Mouse (Mus musculus) forebrain, postnatal 0 days (tissue): ENCODE data around the gene Rad1. TPM values are rescaled to one million over a fixed set of nuclear protein-coding genes. Genes with fewer than 3 reads are reported as not detected.
A peak's percentile ranks its signal among the peaks of the same experiment; 100 is the strongest.

Experiments used
- ATAC-seq: fragments of 200-750 bp; cut with Nextera tagmentation; 2 replicates; pipeline ENCODE4 v1.8.0; 2017; ENCODE audit warnings: mild to moderate bottlenecking, moderate library complexity
- DNase-seq: peaks from one replicate; pipeline ENCODE4 v3.0.0-alpha.2; 2015
- H3K27ac ChIP-seq: fragments of 300-500 bp; sonication (generic); 2 replicates; pipeline ENCODE4 v1.5.1; 2014; ENCODE audit warnings: low read depth, mild to moderate bottlenecking, antibody characterized with exemption, low read length, moderate library complexity, mixed read lengths
- H3K27me3 ChIP-seq: fragments of 300-500 bp; sonication (generic); 2 replicates; pipeline ENCODE4 v1.6.1; 2014; ENCODE audit warnings: mild to moderate bottlenecking, low read length, mixed read lengths; ENCODE audit not compliant: insufficient read depth
- H3K36me3 ChIP-seq: fragments of 300-500 bp; sonication (generic); 2 replicates; pipeline ENCODE4 v1.6.1; 2014; ENCODE audit warnings: mild to moderate bottlenecking, moderate library complexity; ENCODE audit not compliant: insufficient read depth
- H3K4me1 ChIP-seq: fragments of 300-500 bp; sonication (generic); 2 replicates; pipeline ENCODE4 v1.6.1; 2014; ENCODE audit warnings: antibody characterized with exemption; ENCODE audit not compliant: insufficient read depth
- H3K4me2 ChIP-seq: fragments of 300-500 bp; sonication (generic); 2 replicates; pipeline ENCODE4 v1.6.1; 2014; ENCODE audit warnings: low read depth, mild to moderate bottlenecking, moderate library complexity
- H3K4me3 ChIP-seq: fragments of 300-500 bp; sonication (generic); 2 replicates; pipeline ENCODE4 v1.5.1; 2014; ENCODE audit warnings: low read depth, low read length, mixed read lengths
- H3K9ac ChIP-seq: fragments of 300-500 bp; sonication (generic); 2 replicates; pipeline ENCODE4 v1.6.1; 2014; ENCODE audit warnings: mild to moderate bottlenecking
- H3K9me3 ChIP-seq: fragments of 300-500 bp; sonication (generic); 2 replicates; pipeline ENCODE4 v1.6.1; 2016; ENCODE audit warnings: low read length
- CTCF ChIP-seq: sonication (generic); IDR thresholded peaks from 2 replicates; pipeline ENCODE4 v1.5.1; 2016; ENCODE audit warnings: antibody characterized with exemption, control low read depth, low read depth
- WGBS: fragments of 180-500 bp; shearing (Covaris S2); extraction: QIAGEN DNeasy Blood & Tissue Kit; methylation state at CpG from one replicate; pipeline ENCODE4 v1.1.7; 2014; 5-methylcytosine and 5-hydroxymethylcytosine counted together
- polyA plus RNA-seq: library from polyadenylated mRNA; unstranded; fragments of >200 nt; fragmentation: Nextera tagmentation; extraction: Ambion mirVana; gene quantifications from 2 replicates; pipeline ENCODE4 v1.2.1, GENCODE M21; 2015
- total RNA-seq: library from RNA; depleted of rRNA; stranded (reverse); fragments of >200 nt; gene quantifications from 2 replicates; pipeline ENCODE4 v1.2.3, GENCODE M21; 2014; rRNA removed

Gene Rad1
- total RNA-seq (22.0 and 23.3 TPM in 2 replicates), polyA plus RNA-seq (15.6 and 18.7 TPM in 2 replicates)

DNA sequence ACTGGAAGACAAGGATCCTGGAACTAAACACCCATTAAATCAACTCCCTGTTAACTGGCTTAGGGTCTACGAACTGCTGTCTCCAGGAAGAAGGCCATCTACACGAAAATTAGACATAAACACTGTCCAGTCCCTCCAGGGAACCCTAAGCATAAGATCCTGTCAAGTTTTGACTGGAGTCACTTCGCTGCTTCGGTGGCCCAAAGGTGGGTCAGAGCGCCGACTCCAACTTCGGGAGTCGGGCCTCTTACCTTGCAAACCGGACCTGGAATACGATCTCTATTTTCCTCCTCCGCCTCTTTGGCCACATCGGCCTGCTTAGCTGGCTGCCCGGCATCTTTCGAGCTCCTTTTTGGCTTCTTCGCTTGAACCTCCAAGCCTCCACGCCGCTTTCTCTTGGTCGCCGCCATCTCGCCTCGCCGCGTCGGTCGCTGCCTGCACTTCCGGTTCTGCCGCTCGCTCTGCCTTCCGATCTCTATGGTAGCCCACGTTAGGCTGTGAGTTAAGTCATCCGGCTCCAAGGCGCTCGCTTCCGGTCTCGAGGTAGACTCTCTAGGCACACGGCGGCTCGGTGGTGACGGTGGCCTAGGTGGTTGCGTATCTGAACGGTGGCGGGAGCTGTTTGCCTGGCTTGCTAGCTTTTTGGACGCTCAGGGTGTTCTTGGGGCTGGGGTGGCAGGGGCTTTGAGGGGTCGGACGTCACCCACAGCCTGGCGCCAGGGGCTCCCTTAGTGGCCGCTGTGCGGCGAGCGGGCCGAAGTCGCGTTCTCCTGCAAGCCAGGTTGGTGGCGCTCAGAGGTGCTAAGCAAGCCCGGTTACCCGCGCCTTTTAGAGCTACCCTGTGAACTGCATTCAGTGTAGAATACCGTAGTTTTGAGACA lies at the start of gene Rad1, which contains the start of gene Brix1:
Rad1 (plus strand) TSS at position 535 of the 881 bp plus-strand sequence.
Brix1 (minus strand) TSS at position 464 of the 881 bp plus-strand sequence.
- Histone ChIP-seq H3K9me3 (no peaks in the 10 kb centered on the region), H3K36me3 (peaks cover 8% of the 10 kb centered on the region), H3K27me3 (no peaks in the 10 kb centered on the region), H3K4me3 (peak within 1 kb of the TSS; percentile 90), H3K9ac (peak within 1 kb of the TSS; percentile 72), H3K4me1 (peaks cover 12% of the 10 kb centered on the region; the same call in 1 of the 2 replicates), H3K4me2 (peak within 1 kb of the TSS; percentile 71), H3K27ac (peak within 1 kb of the TSS; percentile 87)
- ATAC-seq (peak; percentile 100), DNase-seq (peak; percentile 98)
- WGBS, result 2% methylated on average over 58 of the region's 58 CpGs
- TF ChIP-seq CTCF, result peak; percentile 10; the same call in 1 of the 2 replicates

DNA sequence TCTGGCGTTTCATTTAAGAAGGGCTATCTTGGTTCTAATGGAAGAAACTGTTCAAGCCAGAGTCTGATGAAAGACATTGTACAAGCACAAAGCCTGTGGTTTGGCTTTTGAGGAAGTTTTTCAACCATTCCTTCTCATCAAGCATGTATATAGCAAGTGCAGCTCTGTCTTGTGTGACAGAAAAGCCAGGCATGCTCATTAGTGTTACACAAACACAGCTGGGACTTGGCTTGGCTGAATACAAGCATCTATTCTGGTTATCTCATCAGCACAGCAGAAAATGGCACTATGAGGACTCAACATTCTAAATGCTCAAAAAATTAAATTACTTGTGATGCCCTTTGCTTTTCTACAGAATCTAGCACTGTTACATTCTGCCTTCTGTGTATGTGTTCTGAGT lies 48.9 kb upstream of the Rad1 start:
- 66% methylated on average over 1 of the region's 1 CpGs for WGBS
- no peak for TF ChIP-seq CTCF
- H3K27me3 ChIP-seq, result no peaks in the 10 kb centered on the region
- no peak overlapping the region for H3K27ac ChIP-seq
- no peaks in the 10 kb centered on the region for H3K9me3 ChIP-seq
- no peak overlapping the region for H3K9ac ChIP-seq
- peak; percentile 68 for ATAC-seq
- H3K36me3 ChIP-seq, result peaks cover 8% of the 10 kb centered on the region; the same call in 1 of the 2 replicates
- no peaks in the 10 kb centered on the region for H3K4me1 ChIP-seq
- H3K4me3 ChIP-seq, result no peak overlapping the region
- no peak for DNase-seq
- no peak overlapping the region for H3K4me2 ChIP-seq

DNA sequence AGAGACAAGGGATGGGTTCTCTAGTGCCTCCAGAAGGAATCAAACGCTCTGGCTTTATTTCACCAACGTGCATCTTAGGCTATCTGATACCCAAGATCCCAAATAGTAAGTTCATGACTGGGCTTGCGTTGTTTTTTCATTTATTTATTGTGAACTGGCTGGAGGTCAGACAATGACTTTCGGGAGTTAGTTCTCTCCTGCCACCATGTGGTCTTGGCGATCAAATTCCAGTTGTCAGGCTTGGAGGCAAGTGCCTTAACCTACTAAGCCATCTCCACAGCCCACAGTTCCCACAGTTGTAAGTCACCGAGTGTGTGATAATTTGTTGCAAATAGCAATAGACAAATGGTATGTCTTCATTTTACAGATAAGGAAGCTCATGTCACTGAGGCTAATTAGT lies 45.9 kb upstream of the Rad1 start:
- Histone ChIP-seq H3K4me1 (no peaks in the 10 kb centered on the region), H3K36me3 (peaks cover 9% of the 10 kb centered on the region; the same call in 1 of the 2 replicates), H3K9ac (no peak overlapping the region), H3K27me3 (no peaks in the 10 kb centered on the region), H3K4me2 (no peak overlapping the region), H3K27ac (no peak overlapping the region), H3K9me3 (no peaks in the 10 kb centered on the region), H3K4me3 (no peak overlapping the region)
- DNase-seq, result peak; percentile 11
- WGBS, result 80% methylated on average over 6 of the region's 6 CpGs
- TF ChIP-seq CTCF, result peak; percentile 26; the same call in 1 of the 2 replicates
- no peak for ATAC-seq

DNA sequence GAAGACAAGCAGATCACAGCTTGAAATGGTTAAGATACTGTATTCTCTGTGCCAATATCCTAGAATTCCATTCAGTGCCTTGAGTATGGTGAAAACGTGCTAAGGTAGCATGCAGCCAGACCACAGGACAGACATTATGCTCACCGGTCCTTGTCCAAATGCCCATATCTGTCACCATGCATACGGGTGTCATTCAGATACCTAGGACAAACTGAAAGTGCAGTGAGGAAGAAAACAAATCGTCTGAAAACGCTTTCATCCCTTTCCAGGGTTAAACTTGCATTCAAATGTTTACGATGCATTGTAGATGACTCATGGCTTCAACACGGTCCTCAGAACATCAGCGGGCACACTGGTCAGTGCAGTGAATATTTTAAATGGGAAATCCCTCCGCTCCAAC lies 44.3 kb upstream of the Rad1 start:
- WGBS, result 90% methylated on average over 9 of the region's 9 CpGs
- DNase-seq, result no peak
- Histone ChIP-seq H3K9ac (no peak overlapping the region), H3K27ac (no peak overlapping the region), H3K9me3 (no peaks in the 10 kb centered on the region), H3K4me1 (no peaks in the 10 kb centered on the region), H3K4me2 (no peak overlapping the region), H3K27me3 (no peaks in the 10 kb centered on the region), H3K36me3 (peaks cover 18% of the 10 kb centered on the region; the same call in 1 of the 2 replicates), H3K4me3 (no peak overlapping the region)
- ATAC-seq, result no peak
- no peak for TF ChIP-seq CTCF

GRCm38 (mm10) chr15:10442275-10442674 lies 43.5 kb upstream of the Rad1 start:
- Histone ChIP-seq H3K4me2 (no peak overlapping the region), H3K36me3 (peaks cover 16% of the 10 kb centered on the region; the same call in 1 of the 2 replicates), H3K27ac (no peak overlapping the region), H3K9me3 (no peaks in the 10 kb centered on the region), H3K4me3 (no peak overlapping the region), H3K9ac (no peak overlapping the region), H3K4me1 (no peaks in the 10 kb centered on the region), H3K27me3 (no peaks in the 10 kb centered on the region)
- ATAC-seq, result no peak
- TF ChIP-seq CTCF, result no peak
- no peak for DNase-seq
- WGBS, result 46% methylated on average over 1 of the region's 1 CpGs

DNA sequence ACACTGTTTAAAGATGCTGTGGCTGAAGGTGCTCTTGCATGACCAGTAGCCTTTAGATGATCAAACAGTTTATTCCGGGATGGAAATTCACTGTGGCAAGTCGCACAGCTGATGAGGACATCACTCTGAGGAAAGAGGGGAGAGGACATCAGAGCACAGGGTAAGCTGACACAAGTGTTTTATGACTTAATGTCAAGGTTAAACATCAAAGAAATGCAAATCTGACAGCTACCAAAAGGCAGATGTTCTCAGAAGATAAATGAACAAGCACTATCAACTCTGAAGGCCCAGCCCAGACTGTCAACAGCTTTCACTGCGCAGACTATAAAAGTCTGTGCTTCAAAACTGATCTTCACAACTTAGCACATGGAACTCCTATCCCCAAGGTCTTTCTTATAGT lies 38.7 kb upstream of the Rad1 start:
- Histone ChIP-seq H3K27ac (no peak overlapping the region), H3K9ac (no peak overlapping the region), H3K4me2 (no peak overlapping the region), H3K9me3 (no peaks in the 10 kb centered on the region), H3K4me1 (no peaks in the 10 kb centered on the region), H3K36me3 (peaks cover 35% of the 10 kb centered on the region), H3K4me3 (no peak overlapping the region), H3K27me3 (no peaks in the 10 kb centered on the region)
- DNase-seq, result no peak
- no peak for TF ChIP-seq CTCF
- WGBS, result 98% methylated on average over 3 of the region's 3 CpGs
- ATAC-seq, result no peak

- TF ChIP-seq CTCF, result no peak
- peaks cover 44% of the 10 kb centered on the region for H3K36me3 ChIP-seq
- 89% methylated on average over 12 of the region's 12 CpGs for WGBS
- H3K4me1 ChIP-seq, result no peaks in the 10 kb centered on the region
- no peak overlapping the region for H3K27ac ChIP-seq
- no peak for ATAC-seq
- H3K4me2 ChIP-seq, result no peak overlapping the region
- no peak overlapping the region for H3K9ac ChIP-seq
- no peak for DNase-seq
- H3K27me3 ChIP-seq, result no peaks in the 10 kb centered on the region
- H3K9me3 ChIP-seq, result no peaks in the 10 kb centered on the region
- no peak overlapping the region for H3K4me3 ChIP-seq
Observed at GRCm38 (mm10) chr15:10460986-10461385, 24.8 kb upstream of the Rad1 start.
